Mouse (Mus musculus): ENCODE results near the gene Insm1.

Insm1 gene

DNA sequence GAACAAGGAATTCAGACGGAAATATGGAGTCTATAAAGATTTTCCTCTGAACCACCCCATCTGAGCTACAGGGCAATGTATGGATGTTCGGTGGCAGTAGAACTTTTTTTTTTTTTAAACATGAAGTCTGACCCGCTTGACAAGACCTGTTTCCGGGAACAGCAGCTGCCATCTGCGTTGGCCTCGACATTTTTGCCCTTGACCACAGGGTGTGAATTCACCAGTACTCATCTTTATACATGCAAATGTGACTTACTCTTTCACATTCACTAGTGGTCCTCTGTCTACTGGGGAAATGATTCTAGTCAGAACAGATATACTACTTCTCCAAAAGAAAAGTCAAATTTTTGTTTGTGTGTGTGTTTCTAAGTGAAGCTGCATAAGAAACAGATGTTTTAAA lies 4.1 kb downstream of the Insm1 start:
- DNase-seq = no peak

DNA sequence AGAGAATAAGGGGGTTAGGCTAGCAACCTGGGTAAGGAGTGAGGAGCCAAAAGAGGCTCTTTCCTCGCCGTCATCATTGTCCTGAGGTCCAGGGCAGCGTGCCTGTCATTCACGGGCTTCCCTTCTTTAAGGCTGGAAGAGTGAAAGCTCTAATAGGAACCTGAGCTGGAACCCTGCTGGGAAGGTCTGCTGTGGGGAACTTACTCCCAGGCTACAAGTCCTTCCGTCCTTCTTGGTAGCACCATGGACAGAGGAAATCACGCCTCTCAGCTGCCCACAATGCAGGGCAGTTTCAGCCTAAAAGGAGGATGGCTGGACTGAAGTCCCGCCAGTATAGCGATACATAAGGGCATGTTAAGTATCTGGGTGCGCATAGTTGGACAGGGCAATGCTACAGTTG lies 4.8 kb downstream of the Insm1 start:
- DNase-seq = no peak

DNA sequence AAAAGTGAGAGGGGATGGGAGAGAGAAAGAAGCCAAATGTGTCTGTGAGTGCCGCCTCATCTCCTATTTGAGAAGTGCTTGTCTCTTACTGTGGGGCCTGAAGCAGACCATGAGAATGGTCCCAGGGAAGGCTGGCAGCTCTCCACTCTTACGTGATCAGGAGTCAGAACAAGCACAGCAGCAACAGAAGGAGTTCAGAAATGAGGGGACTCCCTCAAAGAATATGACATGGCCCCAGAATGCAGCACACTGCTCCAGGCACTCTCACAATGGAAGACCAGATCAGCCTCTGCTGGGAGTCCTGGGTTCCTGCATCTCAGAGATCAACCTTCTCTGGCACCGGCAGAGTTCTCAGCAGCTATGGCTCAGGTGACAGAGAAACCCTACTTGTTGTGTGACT lies 5.9 kb downstream of the Insm1 start:
- DNase-seq = no peak

DNA sequence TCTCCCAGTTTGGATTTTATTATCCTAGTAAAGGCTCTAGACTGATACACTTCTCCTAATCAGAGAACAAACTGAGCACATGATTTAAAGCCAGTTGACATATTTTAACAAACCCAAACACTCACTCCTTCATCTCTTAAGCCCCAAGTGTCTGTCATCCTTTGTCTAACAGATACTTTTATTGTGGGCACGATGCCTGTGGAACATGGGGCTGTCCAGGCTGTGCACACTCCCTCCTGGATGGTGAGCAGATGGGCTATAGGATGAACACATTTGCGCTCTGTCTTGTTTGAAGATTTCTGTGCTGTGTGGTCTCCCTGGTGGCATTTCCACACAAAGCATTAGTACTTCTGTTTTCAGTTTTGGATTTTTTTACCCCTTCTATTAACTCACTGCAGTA lies 6.7 kb downstream of the Insm1 start:
- no peak for DNase-seq

DNA sequence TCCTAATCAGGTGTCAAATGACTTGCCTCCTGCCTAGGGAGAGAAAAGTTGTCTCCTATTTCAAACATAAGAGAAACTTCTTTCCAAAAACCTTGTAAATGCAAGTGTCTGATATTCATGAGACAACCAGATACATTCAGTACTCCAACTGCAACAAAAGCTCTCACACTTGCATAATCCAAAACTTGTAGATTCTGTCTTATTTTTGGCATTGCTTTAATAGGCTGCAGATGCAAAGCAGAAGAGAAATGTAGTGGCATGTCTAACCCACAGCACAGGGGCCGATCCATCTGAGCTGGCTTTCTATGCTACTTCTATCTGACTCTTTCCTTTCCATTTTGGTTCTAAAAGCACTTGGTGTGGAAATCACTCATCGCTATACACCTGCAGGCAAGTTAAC lies 9.8 kb downstream of the Insm1 start:
- no peak for DNase-seq

DNA sequence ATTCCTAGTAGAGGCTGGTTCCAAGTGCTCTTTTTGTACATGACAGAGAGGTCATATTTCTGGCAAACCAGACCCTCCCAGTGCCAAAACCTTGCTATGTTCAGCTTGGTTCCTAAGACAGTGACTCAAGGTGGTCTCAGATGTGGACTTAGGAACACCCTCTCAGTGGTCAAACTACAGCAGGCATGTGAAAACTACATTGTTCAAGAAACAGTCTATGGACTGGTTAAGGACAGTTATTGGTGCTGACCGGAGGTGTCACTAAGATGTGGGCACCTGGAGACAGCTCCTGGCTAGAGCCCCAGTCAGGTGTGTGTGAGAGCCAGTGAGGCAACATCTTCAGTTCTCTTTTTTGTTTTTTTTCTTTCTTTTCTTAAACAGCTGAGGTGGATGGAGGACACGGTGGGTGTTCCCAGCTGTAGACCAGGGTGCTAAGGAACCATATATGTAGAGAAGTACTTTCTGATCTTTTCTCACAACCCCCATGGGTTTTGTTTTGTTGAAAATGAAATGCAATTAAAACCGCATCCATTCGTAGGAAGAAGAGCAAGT lies 17.6 kb downstream of the Insm1 start:
- no peak for DNase-seq

DNA sequence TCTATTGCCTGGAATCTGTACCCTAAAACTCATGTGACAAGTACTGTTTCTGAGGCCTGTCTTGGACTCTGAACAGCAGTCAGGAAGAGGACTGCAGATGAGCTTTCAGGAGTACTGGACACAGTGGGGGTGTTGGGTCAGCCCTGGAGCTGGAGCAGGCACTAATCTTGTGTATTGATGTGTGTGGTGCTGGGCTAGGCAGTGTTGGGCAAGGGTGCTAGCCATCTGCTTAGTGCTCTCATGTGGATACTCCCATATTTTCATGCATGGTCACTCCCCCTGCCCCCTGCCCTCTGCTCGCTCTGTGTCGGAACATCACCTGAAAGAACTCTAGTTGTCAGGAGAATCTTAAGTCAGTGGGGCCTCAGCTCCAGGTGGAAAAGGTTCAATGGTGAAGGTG lies 22.3 kb downstream of the Insm1 start:
- no peak for DNase-seq

DNA sequence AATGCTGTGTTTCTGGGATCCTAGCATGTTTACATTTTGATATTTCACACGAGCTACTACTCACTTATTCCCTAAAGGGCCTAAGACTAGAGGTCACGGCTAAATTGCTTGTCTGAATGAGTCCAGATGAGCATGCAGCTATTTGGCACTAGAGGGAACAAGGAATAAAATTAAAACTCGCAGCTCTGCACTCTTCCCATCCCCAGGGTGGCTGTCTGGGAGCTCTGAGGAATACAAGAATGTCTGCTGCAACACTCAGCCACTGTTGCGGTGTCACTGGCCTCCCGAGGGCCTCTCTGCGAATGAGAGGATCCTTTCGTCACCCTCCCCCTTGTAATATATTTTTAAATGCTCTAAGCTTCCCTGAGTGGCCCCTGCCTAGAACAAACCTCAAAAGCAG lies 23.7 kb downstream of the Insm1 start:
- DNase-seq = no peak

DNA sequence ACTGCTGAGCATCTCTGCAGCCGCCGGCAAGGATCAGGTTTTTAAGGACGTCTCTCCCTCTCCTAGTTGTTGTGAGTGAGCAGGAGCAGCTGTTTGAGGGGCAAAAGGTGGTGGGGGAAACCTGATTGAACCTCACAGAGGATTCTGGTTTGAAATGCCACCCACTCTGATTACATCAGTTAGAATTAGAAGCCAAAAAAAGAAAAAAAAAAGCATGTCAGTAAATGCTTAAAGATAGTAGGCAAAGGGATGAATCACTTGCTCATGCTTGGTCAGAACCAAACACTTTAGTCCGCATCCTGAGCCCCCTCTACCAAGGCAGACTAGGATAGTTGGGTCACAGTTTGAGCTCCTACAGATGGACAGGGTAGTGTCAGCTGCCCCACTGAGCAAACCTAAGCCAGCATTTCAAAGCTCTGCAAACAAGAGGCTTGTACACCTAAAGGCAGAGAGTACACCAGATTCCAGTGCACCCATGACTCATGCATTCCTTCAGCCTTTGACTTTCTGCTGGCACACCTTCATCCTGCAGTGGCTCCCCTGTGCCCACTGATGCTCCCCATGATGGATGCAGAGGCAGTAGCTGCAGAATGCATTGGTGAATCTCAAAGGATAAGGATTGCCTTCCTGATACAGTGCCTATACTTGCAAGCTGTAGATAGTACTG lies 24.8 kb downstream of the Insm1 start:
- DNase-seq = no peak

DNA sequence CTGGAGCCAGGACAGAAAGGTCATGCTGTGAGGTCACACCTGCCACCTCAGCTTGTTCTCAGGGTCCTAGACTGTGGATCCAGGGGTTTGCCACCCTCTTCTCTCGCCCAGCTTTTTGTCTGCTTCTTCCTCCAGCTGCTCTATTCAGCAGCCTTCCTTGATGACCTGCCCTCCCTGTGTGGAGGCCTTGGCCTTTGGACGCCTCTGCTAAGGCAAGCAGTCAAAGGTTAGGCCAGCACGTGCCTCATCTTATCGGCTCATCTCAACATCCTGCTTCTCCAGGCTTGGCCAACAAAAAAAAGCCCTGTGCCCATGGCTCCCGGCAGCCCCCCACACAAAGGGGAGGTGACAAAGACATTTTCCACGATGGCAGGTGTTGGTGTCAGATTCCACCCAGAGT lies 25.9 kb downstream of the Insm1 start:
- DNase-seq = no peak

DNA sequence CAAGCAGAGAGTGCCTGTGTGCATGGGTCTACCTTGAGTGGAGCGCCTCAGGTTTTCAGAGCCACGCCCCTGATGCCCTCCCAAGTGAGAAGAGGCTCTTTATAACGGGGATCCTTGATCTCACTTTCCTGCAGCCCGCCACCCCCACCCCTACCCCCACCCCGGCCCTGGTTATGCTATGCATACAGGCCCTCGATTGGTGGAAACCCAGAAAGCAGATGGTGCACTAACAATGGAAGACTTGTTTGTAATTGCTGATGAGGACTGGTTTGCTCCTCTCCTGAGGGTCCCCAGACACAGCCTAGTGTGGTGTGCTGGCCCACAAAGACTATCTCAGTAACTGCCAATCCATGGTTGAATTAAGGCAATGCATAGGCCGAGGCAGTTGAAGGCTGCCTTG lies 27.3 kb downstream of the Insm1 start:
- DNase-seq = no peak

DNA sequence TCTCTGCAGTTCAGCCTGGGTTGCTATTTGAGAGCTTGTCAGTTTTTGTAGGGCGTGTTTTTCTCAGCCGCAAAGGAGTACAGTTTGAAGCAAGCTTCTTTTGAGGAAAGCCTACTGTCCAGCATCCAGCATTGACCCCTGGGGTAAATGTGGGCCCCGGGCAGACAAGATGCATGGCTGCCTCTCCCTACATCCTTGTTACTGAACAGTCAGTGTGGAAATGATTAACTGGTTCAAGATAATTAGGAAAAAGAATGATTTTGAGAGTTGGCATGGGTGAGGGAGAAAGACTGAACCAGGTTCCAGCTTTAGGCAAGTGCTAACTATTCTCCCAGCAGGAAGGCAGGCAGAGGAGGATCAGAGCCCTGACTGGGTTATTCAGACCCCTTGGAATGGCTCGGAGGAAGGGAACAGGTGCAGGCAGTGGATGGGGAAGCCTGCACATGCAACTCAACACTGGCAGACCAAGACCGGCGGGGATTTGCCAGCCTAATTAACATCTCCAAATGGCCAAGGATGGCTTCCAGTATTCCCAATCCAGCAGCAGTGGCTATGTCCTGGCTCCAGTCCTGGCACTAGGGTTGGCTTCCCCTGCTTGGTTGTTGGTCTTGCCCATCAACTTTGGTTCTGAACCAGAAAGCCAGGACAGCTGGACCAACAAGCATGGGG lies 28.6 kb downstream of the Insm1 start:
- DNase-seq = peak; percentile 12

DNA sequence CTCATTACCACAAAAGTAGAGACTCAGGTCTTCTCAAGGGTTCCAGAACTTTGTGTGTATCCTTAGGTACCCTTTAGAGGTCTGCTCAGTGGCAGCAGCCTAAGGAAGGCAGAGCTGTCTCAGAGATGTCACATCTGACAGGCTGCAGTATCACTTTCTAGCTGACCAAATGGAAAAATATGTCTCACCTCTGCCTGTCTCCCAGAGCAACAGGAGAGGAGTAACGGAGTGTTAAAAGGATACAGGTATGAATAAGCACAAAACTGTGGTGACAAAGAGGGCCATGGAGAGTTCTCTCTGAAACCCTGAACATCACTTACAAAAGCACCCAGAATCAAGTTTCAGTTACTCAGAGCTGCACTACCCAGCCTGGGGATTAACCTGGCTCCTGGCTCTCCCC lies 32.7 kb downstream of the Insm1 start:
- DNase-seq = no peak

DNA sequence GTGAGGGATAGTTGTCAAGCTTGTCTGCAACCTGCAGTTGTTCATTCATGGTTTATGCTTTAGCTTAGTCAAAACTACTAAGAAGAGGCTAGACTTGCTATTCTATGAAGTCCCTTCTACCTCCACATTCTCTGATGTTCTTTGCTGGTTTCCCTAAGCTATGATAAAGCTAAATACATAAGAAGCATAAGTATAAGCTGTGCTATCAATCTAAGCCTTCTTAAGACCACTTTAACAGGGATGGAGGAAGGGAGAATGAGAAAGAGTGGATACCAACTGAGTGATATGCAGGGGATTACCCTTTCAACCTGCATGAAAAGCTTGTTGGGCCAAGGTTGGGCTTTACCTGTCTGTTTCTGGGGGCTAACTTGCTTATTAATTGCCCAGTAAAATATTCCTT lies 33.9 kb downstream of the Insm1 start:
- no peak for DNase-seq

DNA sequence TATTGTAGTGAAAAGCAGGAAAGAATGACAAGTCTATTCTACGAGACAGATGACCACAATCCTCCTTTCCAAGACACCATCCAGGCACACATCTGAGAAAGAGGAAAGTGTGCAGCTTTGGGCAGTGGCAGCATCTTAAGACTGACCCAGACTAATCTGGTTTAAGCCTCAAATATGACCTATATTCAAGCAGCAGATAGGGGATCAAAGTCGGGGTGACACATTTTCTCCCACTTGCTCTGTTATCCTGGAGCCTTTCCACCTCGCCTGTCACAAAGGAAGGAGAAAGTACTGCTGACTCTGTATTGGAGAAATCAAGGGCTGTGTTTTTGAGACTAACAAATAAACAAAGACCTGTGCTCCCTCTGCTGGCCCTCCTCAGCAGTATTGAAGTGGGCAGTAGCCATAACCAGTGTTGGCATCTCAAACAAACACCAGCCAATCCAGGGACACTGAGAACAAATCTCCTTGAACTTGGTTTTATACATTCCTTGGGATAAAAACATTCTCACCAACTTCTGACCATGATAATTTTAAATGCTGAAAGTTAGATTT lies 34.7 kb downstream of the Insm1 start:
- DNase-seq = no peak

DNA sequence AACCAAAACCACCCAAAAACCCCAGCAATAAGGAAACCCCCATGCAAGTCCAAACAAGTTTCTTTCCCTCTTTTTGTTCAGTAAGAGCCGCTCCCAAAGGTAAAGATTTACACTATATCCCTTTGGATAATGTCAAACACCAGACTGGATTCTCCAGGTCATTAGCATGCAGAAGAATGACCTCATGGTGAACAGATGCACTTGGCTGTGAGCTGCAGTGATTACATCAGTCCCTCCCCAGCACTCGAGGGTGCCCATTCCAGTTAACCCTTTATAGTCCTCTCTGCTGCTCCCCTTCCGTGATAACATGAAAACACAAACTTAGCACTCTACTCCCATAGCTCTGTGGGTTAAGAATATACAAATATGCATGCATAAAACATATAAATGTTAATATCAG lies 35.3 kb downstream of the Insm1 start:
- no peak for DNase-seq

DNA sequence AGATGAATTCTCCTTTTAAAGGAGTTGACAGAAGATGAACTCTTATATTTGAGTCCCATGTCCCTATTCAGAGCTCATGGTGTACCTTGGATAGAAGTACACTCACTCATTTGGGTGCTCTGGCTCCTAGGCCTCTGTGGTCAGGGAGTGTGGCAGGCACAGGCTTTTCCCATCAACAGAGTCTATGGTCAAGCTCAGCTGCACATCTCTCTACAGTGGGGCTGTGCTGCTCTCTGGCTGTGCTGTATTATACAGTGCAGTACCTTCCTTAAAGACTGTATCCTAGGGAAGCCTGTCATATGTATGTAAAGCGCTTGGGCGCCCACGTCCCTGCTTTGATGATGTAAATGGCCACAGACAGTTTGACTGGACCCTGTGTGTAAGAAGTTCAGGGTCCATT lies 35.9 kb downstream of the Insm1 start:
- no peak for DNase-seq

DNA sequence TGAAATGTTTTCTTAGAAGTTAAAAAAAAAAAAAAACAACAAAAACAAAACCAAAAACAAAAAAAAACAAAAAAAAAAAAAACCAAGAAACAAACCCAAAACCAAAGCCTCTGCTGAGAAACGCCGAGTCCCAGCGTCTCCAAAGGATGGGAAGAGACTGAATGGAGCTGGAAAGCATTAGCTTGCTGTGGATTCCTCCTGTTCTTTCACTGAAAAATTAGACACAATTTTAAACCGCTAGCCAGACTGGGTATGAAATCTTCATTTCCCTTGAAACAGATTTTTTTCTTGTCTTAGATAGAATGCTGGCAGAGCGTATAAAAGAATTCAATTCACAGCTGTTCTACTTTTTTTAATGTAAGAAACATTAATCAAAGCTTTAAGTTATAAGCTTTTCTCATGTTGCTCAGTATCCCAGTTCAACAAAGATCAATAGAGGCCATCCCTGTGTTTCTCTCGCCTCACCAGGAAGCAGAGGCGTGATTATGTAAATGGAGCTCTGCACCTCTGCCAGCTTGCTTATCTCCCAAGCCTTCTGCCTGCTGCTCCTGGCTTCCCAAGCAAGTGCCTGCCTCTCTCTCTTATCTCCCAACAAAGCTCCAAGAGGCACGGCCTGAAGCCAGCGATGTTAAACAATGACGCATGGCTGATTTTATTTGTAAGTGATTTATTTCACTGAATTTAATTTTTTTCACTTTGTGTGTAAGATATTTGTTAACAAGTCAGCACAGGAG lies 37.2 kb downstream of the Insm1 start:
- DNase-seq = no peak

DNA sequence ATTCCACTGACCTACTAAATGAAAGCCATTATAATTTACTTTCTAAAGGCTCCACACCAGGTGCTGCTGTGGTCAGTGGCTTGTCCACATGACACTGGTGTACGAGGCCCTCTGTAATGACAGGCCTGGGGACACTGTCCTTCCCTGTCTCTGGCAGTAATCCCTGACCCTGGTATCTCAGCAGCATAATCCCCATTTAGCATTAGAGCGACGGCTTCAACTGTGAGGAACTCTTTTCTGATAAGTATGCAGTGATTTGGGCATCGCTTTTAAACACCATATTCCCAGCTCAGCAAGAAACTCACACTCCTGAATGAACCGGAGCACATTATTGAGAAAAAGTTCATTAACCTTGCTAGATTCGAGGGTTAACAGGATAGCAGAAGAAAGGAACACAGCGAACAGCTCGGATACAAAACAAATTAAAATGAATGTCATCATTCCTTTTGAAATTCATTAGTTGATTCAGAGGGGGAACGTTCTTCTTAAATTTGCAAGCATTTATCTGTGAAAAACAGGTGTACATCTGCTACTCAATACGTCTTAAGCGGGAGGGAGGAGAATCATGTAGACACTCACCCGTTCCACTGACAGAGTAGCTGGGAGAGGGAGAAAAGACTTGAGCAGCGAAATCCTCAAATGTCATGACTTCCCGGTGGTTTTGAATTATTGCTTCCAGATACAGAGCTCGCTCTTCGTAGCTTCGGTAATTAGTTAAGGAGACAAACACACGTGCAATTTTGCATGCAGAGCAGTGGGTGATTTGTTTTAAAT lies 38.3 kb downstream of the Insm1 start:
- DNase-seq = no peak

DNA sequence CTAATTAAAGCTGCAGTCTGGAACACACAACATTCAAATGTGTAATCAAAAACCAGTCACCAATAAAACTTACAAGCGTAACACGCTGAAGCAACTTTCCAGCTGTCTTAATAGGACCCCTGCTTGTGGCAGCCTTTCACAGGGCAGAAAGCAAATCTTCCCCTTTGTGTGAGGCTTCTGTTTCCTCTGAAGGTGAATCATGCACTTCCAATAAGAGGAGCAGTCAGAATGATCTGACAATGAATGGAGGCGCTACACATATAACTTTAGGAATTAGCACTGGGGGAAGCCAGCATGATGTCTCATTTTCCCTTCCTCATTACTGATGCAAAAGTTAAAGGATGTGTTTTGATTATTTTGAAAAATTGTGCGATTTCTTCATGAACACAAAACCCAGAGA lies 39.4 kb downstream of the Insm1 start:
- DNase-seq = no peak

DNA sequence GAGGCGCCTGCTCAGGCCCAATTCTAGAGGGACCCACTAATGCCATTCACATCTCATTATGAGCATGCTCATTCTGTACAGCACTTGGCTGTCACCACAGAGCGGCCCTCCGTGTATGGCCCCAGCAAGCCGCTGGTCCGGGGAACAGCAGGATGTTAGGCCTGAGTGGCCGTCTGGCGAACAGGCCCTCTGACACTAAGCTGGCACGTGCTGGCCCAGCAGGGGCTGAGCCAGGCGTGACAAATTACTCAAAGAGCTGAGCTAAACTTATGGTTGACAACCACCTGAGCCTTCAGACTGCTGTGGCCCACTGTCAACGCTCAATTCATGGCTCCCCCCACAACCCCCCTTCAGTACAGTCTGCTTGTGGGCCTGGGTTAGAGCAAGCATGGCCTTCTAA lies 40.5 kb downstream of the Insm1 start:
- DNase-seq = no peak

DNA sequence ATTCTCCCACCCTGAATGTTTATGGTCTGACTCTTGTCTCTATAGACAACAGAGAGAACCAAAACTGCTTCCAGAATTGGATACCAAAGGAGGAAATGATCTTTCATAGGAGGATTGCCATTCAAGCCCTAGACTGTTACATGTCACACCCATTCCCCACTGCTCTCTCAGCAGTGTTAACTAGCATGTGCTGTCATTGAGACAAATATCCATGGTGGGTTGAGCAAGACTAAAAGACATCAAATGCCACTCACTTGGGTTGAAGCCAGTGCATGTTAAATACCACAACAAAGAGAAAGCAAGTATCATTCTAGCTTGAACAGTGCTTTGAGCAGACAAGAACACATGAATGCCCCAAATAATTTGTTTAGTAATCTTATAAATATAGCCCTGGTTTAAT lies 41.2 kb downstream of the Insm1 start:
- DNase-seq = no peak

DNA sequence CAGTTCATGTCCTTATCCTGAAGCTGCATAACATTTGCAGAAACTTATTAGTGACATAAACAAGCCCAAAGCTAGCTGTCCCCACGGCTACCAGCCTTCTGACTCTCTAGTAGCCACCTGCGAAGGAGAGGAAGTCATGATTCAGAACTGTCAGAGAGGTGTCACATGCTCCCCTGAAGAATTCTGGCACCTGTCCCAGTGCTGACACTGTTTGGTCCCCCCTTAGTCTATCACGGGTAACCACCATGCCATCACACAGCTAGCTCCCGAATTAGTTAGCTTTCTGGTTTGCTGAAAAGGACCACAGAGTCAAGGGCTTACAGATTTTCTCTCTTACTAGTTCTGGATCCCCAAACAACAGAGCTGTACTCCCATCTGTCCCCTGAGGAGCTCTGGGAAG lies 43.3 kb downstream of the Insm1 start:
- no peak for DNase-seq
